Mouse (Mus musculus) embryonic fibroblast, embryonic 13.5 days (primary cell): ENCODE measurements around the gene Top3a. TPM values are rescaled to one million over a fixed set of nuclear protein-coding genes. Genes with fewer than 3 reads are reported as not detected.
A peak's percentile ranks its signal among the peaks of the same experiment; 100 is the strongest.

Experiments
- H3K27ac ChIP-seq: 2 replicates; pipeline ENCODE4 v1.5.1; 2012; ENCODE audit warnings: low read length, control low read depth, inconsistent platforms; ENCODE audit not compliant: insufficient read depth
- H3K4me1 ChIP-seq: 2 replicates; pipeline ENCODE4 v1.6.1; 2011; ENCODE audit warnings: low read length; ENCODE audit not compliant: control insufficient read depth, insufficient read depth
- H3K4me3 ChIP-seq: 2 replicates; pipeline ENCODE4 v1.5.1; 2011; ENCODE audit warnings: mild to moderate bottlenecking, control low read depth, low read length; ENCODE audit not compliant: insufficient read depth
- CTCF ChIP-seq: IDR thresholded peaks from 2 replicates; pipeline ENCODE4 v1.5.1; 2011; ENCODE audit warnings: mild to moderate bottlenecking, control low read depth, low read length, moderate library complexity, borderline replicate concordance; ENCODE audit not compliant: insufficient read depth
- POLR2A ChIP-seq: IDR thresholded peaks from 2 replicates; pipeline ENCODE4 v1.6.1; 2011; ENCODE audit warnings: low read depth, mild to moderate bottlenecking, control low read depth, low read length, moderate library complexity
- polyA plus RNA-seq: library from polyadenylated mRNA; stranded (reverse); fragments of >200 nt; gene quantifications from 2 replicates; pipeline ENCODE4 v1.2.4, GENCODE M21; 2011; ENCODE audit warnings: low read depth; ENCODE audit not compliant: missing spikeins, insufficient read length

Top3a gene
- polyA plus RNA-seq, 1 experiment: 11.7 TPM

GRCm38 (mm10) chr11:60808286-60809070, 31.3 kb upstream of the Top3a start:
- H3K4me1 ChIP-seq: peaks cover 5% of the 10 kb centered on the region; the same call in 1 of the 2 replicates
- H3K27ac ChIP-seq: no peak overlapping the region
- no peak for TF ChIP-seq POLR2A
- TF ChIP-seq CTCF: no peak
- H3K4me3 ChIP-seq: no peak overlapping the region

- Histone ChIP-seq H3K27ac (no peak overlapping the region), H3K4me3 (no peak overlapping the region), H3K4me1 (no peaks in the 10 kb centered on the region)
- TF ChIP-seq POLR2A: no peak
- TF ChIP-seq CTCF: no peak
Observed at GRCm38 (mm10) chr11:60800892-60801291, 23.7 kb upstream of the Top3a start.

- Histone ChIP-seq H3K4me1 (no peaks in the 10 kb centered on the region), H3K4me3 (no peak overlapping the region), H3K27ac (no peak overlapping the region)
- TF ChIP-seq CTCF: no peak
- TF ChIP-seq POLR2A: no peak
Observed at GRCm38 (mm10) chr11:60799977-60800376, 22.8 kb upstream of the Top3a start.

GRCm38 (mm10) chr11:60796342-60796741, 19.2 kb upstream of the Top3a start:
- Histone ChIP-seq H3K4me3 (no peak overlapping the region), H3K27ac (no peak overlapping the region), H3K4me1 (no peaks in the 10 kb centered on the region)
- TF ChIP-seq POLR2A (no peak), CTCF (no peak)

- TF ChIP-seq CTCF: no peak
- no peak for TF ChIP-seq POLR2A
- Histone ChIP-seq H3K27ac (no peak overlapping the region), H3K4me3 (no peak overlapping the region)
Observed at GRCm38 (mm10) chr11:60790472-60790871, 13.3 kb upstream of the Top3a start.

GRCm38 (mm10) chr11:60787595-60787994, 10.4 kb upstream of the Top3a start:
- no peak overlapping the region for H3K27ac ChIP-seq
- no peaks in the 10 kb centered on the region for H3K4me1 ChIP-seq
- no peak overlapping the region for H3K4me3 ChIP-seq
- TF ChIP-seq POLR2A (no peak), CTCF (no peak)

More at GRCm38 (mm10) chr11:60790472-60790871, 13.3 kb upstream of the Top3a start:
- H3K4me1 ChIP-seq: no peaks in the 10 kb centered on the region

- H3K4me3 ChIP-seq: no peak overlapping the region
- no peak for TF ChIP-seq CTCF
- TF ChIP-seq POLR2A: no peak
- peaks cover 12% of the 10 kb centered on the region for H3K4me1 ChIP-seq
Observed at GRCm38 (mm10) chr11:60784179-60784922, 7.2 kb upstream of the Top3a start.

GRCm38 (mm10) chr11:60779673-60780189, 2.6 kb upstream of the Top3a start:
- Histone ChIP-seq H3K4me1 (peaks cover 12% of the 10 kb centered on the region), H3K4me3 (peak overlapping the region; percentile 39), H3K27ac (no peak overlapping the region)
- TF ChIP-seq CTCF: no peak
- TF ChIP-seq POLR2A: no peak

More at GRCm38 (mm10) chr11:60784179-60784922, 7.2 kb upstream of the Top3a start:
- no peak overlapping the region for H3K27ac ChIP-seq

- Histone ChIP-seq H3K4me3 (peak overlapping the region; percentile 70), H3K4me1 (peaks cover 12% of the 10 kb centered on the region), H3K27ac (peak overlapping the region; percentile 80)
- TF ChIP-seq POLR2A (no peak), CTCF (no peak)
Observed at GRCm38 (mm10) chr11:60777801-60778370, 721 bp upstream of the Top3a start.

GRCm38 (mm10) chr11:60776107-60776828, 897 bp downstream of the Top3a start:
- H3K4me3 ChIP-seq: peak overlapping the region; percentile 70
- H3K4me1 ChIP-seq: peaks cover 8% of the 10 kb centered on the region; the same call in 1 of the 2 replicates
- TF ChIP-seq POLR2A (no peak), CTCF (no peak)
- peak overlapping the region; percentile 71 for H3K27ac ChIP-seq
